Mouse (Mus musculus): ENCODE measurements at regions not wholly inside any gene's neighbourhood (a gene's known extent, or its start where the extent isn't known, plus 50 kb on each side); places are given as distances from the start of the nearest gene placed in this dataset.

GRCm38 (mm10) chr13:14789827-14790226, 159.9 kb downstream of the AW209491 start:
- no peak for DNase-seq (ENCODE audit: low spot score in 2 of 2)

GRCm38 (mm10) chr13:14800246-14800645, 170.3 kb downstream of the AW209491 start:
- peak in 1 of 2 experiments; percentile 22 for DNase-seq (ENCODE audit: low spot score in 2 of 2)

GRCm38 (mm10) chr13:14801020-14801419, 171.1 kb downstream of the AW209491 start:
- DNase-seq (ENCODE audit: low spot score in 2 of 2): no peak

- DNase-seq (ENCODE audit: low spot score in 2 of 2): no peak
Observed at GRCm38 (mm10) chr13:14802391-14802790, 172.4 kb downstream of the AW209491 start.

DNA sequence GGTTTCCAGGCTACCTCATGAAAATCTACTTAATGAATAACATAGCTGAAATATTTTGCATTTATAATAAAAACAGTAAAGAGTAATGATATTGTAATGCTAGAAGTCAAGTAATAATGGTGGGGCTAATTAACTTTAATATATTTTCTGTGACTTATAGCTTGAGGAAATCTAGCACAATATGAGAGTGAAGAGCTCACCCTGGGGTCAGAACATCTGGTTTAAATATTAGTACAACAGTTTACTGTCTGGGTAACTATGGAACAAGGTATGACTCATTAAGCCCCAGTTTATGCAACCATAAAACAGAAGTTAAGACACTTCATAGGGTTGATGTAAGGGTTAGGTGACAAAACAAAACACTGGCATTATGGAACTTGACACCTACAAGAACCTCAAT, 205.4 kb downstream of the AW209491 start:
- DNase-seq (ENCODE audit: low spot score in 2 of 2): no peak

Measured in right cerebral cortex, postnatal 10 days (tissue).